Mouse (Mus musculus): Measurements from ENCODE around the gene U2af2. TPM values are rescaled to one million over a fixed set of nuclear protein-coding genes. Genes with fewer than 3 reads are reported as not detected.

The U2af2 gene
- total and polyA plus RNA-seq, 2 experiments from 2014 or later: 38.0 to 99.1 TPM

DNA sequence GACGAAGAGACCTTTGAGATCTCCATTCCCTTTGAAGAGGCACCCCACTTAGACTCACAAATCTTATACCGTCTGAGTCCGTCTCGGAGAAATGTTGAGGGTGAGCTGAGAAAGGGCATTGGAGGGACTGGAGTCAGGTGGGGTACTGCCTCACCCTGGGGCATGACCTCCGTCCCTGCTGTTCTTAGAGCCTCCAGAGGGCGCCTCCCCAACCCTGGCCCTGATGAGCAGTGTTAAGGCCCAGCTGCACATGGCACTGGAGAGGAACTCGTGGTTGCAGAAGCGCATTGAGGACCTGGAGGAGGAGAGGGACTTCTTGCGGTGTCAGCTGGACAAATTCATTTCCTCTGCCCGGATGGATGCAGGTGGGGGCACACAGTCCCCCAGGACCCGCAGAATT, 4.1 kb upstream of the U2af2 start:
- ATAC-seq (ENCODE audit: insufficient read depth, low read depth) (no peak), DNase-seq (ENCODE audit: low spot score) (no peak)
- no peaks in the 10 kb centered on the region for H3K36me3 ChIP-seq (replicated peaks; ENCODE audit: control insufficient read depth, insufficient read depth, low read length)
- no peak for TF ChIP-seq EP300 (IDR thresholded peaks at IDR 0.05; ENCODE audit: low read depth)
- no peak for TF ChIP-seq CTCF (IDR thresholded peaks at IDR 0.05; ENCODE audit: low read depth)
- H3K4me2 ChIP-seq (ENCODE audit: low read depth, low read length): no peak overlapping the region
- peaks cover 8% of the 10 kb centered on the region for H3K4me1 ChIP-seq (ENCODE audit: control insufficient read depth, insufficient read depth)
- peaks cover 57% of the 10 kb centered on the region for H3K27me3 ChIP-seq (ENCODE audit: control insufficient read depth, insufficient read depth, low read length)
- H3K9me3 ChIP-seq (replicated peaks; ENCODE audit: control insufficient read depth, low read length): no peaks in the 10 kb centered on the region
- 36% methylated on average over 11 of the region's 11 CpGs for WGBS
- no peak overlapping the region for H3K27ac ChIP-seq (ENCODE audit: low read depth)
- H3K9ac ChIP-seq (replicated peaks; ENCODE audit: low read depth, low read length): no peak overlapping the region
- H3K4me3 ChIP-seq (ENCODE audit: low read depth, low read length): no peak overlapping the region

DNA sequence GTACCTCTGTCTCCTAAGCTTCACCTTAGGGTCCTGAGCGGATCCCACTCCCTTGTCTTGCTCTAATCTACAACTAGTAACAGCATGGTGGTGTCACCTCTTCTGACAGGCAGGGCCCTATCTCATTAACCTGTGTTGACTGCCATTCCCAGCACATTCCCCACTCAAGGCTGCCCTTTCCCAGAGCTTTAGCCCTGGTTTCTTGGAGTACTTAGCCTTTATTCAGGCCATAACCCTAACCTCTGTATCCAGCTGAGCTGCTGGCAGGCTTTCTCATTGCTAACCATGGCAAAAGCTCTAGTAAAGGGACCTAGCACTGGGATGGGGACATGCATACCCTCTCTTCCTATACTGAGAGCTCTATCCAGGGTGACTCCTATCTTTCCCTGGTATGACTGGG, 3.3 kb upstream of the U2af2 start:
- peaks cover 49% of the 10 kb centered on the region for H3K27me3 ChIP-seq (ENCODE audit: control insufficient read depth, insufficient read depth, low read length)

DNA sequence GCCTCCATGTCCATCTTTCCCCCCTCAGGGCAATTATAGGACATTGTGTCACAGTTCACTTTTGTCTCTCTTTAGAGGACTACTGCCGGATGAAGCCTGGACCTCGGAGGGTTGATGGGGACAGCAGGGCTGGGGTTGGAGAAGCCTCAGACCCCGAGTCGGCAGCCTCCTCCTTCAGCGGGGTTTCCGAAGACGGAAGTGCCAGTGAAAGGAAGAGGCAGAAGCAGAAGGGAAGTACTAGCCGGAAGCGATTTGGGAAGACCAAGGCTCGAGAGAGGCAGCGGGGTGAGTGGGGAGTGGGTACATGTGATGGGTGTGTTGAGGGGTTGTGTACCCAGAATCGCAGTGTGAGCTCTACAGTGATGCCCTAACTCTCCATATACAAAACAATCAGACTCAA, 2.5 kb upstream of the U2af2 start:
- H3K36me3 ChIP-seq (replicated peaks; ENCODE audit: control insufficient read depth, insufficient read depth, low read length): no peaks in the 10 kb centered on the region
- H3K4me2 ChIP-seq (ENCODE audit: low read depth, low read length): no peak overlapping the region
- H3K4me3 ChIP-seq (ENCODE audit: low read depth, low read length): no peak overlapping the region
- H3K9ac ChIP-seq (replicated peaks; ENCODE audit: low read depth, low read length): no peak overlapping the region
- TF ChIP-seq EP300 (IDR thresholded peaks at IDR 0.05; ENCODE audit: low read depth): no peak
- TF ChIP-seq CTCF (IDR thresholded peaks at IDR 0.05; ENCODE audit: low read depth): no peak
- 87% methylated on average over 12 of the region's 12 CpGs for WGBS
- DNase-seq (ENCODE audit: low spot score) (no peak), ATAC-seq (ENCODE audit: insufficient read depth, low read depth) (no peak)
- no peaks in the 10 kb centered on the region for H3K9me3 ChIP-seq (replicated peaks; ENCODE audit: control insufficient read depth, low read length)
- H3K4me1 ChIP-seq (ENCODE audit: control insufficient read depth, insufficient read depth): peaks cover 18% of the 10 kb centered on the region
- peaks cover 41% of the 10 kb centered on the region for H3K27me3 ChIP-seq (ENCODE audit: control insufficient read depth, insufficient read depth, low read length)
- H3K27ac ChIP-seq (ENCODE audit: low read depth): no peak overlapping the region

More for the DNA sequence above, 3.3 kb upstream of the U2af2 start:
- ATAC-seq (ENCODE audit: insufficient read depth, low read depth) (no peak), DNase-seq (ENCODE audit: low spot score) (no peak)
- peaks cover 11% of the 10 kb centered on the region for H3K4me1 ChIP-seq (ENCODE audit: control insufficient read depth, insufficient read depth)
- no peak overlapping the region for H3K4me2 ChIP-seq (ENCODE audit: low read depth, low read length)
- H3K36me3 ChIP-seq (replicated peaks; ENCODE audit: control insufficient read depth, insufficient read depth, low read length): no peaks in the 10 kb centered on the region
- TF ChIP-seq EP300 (IDR thresholded peaks at IDR 0.05; ENCODE audit: low read depth) (no peak), CTCF (IDR thresholded peaks at IDR 0.05; ENCODE audit: low read depth) (no peak)
- no peak overlapping the region for H3K9ac ChIP-seq (replicated peaks; ENCODE audit: low read depth, low read length)
- WGBS: 85% methylated on average over 1 of the region's 1 CpGs
- H3K9me3 ChIP-seq (replicated peaks; ENCODE audit: control insufficient read depth, low read length): no peaks in the 10 kb centered on the region
- no peak overlapping the region for H3K27ac ChIP-seq (ENCODE audit: low read depth)
- H3K4me3 ChIP-seq (ENCODE audit: low read depth, low read length): no peak overlapping the region

DNA sequence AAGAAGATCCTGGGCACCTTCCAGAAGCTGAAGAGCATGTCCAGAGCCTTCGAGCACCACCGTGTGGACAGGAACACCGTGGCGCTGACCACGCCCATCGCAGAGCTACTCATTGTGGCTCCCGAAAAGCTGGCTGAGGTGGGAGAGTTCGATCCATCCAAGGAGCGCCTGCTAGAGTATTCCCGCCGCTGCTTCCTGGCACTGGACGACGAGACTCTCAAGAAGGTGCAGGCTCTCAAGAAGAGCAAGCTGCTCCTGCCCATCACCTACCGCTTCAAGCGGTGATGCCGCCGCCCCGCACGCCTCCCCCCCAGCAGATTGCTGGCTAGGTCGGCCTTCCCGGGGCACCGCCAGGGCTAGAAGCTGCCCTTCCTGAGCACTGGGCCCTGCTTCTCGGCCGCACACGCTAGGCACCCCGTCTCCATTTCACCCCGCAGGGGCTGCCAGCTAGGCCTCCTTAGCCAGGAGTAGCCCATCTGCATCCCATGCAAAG, 1.7 kb upstream of the U2af2 start:
- WGBS: 3% methylated on average over 27 of the region's 27 CpGs
- ATAC-seq (ENCODE audit: insufficient read depth, low read depth) (no peak), DNase-seq (ENCODE audit: low spot score) (peak; percentile 81)
- H3K27ac ChIP-seq (ENCODE audit: low read depth): peak overlapping the region; percentile 100
- H3K36me3 ChIP-seq (replicated peaks; ENCODE audit: control insufficient read depth, insufficient read depth, low read length): no peaks in the 10 kb centered on the region
- peaks cover 32% of the 10 kb centered on the region for H3K27me3 ChIP-seq (ENCODE audit: control insufficient read depth, insufficient read depth, low read length)
- no peaks in the 10 kb centered on the region for H3K9me3 ChIP-seq (replicated peaks; ENCODE audit: control insufficient read depth, low read length)
- H3K4me3 ChIP-seq (ENCODE audit: low read depth, low read length): peak overlapping the region; percentile 69
- TF ChIP-seq CTCF (IDR thresholded peaks at IDR 0.05; ENCODE audit: low read depth) (peak; percentile 75), EP300 (IDR thresholded peaks at IDR 0.05; ENCODE audit: low read depth) (no peak)
- H3K4me2 ChIP-seq (ENCODE audit: low read depth, low read length): peak overlapping the region; percentile 99
- peak overlapping the region; percentile 89 for H3K9ac ChIP-seq (replicated peaks; ENCODE audit: low read depth, low read length)
- peaks cover 21% of the 10 kb centered on the region for H3K4me1 ChIP-seq (ENCODE audit: control insufficient read depth, insufficient read depth)

DNA sequence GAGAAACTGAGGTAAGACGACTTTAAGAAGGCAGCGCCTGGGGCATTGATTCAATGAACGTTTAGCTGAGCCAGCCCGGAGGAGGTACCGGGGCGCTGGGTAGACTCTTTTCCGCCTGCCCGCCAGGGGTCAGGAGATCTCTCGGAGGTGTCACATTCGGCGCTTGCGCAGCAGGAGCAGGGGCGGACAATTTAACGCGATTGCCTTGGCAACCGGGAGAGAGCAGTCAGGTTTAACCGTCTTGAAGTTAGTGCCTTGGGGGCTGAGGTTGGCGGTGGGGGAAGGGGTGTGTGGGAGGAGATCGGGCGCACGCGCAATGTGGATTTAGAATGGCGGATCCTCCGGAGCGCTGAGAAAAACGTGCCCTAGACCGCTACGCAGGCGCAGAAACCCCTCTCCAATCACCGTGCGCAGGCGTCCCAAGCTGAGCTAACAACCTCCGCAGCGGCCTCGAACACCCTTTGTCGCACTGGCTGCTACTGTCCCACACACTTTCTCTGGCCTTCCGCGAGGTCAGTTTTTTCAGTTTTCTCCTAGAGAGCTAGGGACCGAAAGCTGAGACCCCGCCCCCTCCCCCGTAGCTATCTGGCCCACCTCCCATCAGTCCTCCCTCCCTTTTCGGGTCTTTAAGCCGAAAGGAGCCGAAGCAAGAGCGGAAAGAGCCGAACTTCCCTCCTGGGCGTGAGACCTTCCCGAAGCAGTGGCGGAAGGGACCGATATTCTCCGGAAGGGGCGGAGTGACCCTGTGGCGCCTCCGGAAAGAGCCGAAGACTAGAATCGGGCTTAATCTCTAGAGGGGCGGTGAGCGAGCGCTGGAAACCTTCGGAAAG, 784 bp upstream of the U2af2 start:
- DNase-seq (ENCODE audit: low spot score): peak; percentile 98
- Histone ChIP-seq H3K4me1 (ENCODE audit: control insufficient read depth, insufficient read depth) (peaks cover 21% of the 10 kb centered on the region), H3K36me3 (replicated peaks; ENCODE audit: control insufficient read depth, insufficient read depth, low read length) (peaks cover 8% of the 10 kb centered on the region), H3K4me2 (ENCODE audit: low read depth, low read length) (peak overlapping the region; percentile 99), H3K27me3 (ENCODE audit: control insufficient read depth, insufficient read depth, low read length) (peaks cover 23% of the 10 kb centered on the region), H3K4me3 (ENCODE audit: low read depth, low read length) (peak overlapping the region; percentile 69), H3K9ac (replicated peaks; ENCODE audit: low read depth, low read length) (peak overlapping the region; percentile 89), H3K27ac (ENCODE audit: low read depth) (peak overlapping the region; percentile 100), H3K9me3 (replicated peaks; ENCODE audit: control insufficient read depth, low read length) (no peaks in the 10 kb centered on the region)
- peak; percentile 89 for ATAC-seq (ENCODE audit: insufficient read depth, low read depth)
- WGBS: under 1% methylated on average over 60 of the region's 60 CpGs
- TF ChIP-seq CTCF (IDR thresholded peaks at IDR 0.05; ENCODE audit: low read depth) (peak; percentile 60), EP300 (IDR thresholded peaks at IDR 0.05; ENCODE audit: low read depth) (no peak)

All from heart, postnatal 0 days (tissue).